Mouse (Mus musculus) hindbrain, embryonic 10.5 days (tissue): ENCODE results near the gene Clcf1. TPM values are rescaled to one million over a fixed set of nuclear protein-coding genes. Genes with fewer than 3 reads are reported as not detected.

ENCODE experiments used
- DNase-seq: peaks from one replicate; pipeline ENCODE4 v3.0.0-alpha.2; 2017; ENCODE audit warnings: low spot score
- H3K27ac ChIP-seq: fragments of 300-500 bp; sonication (generic); 2 replicates; pipeline ENCODE4 v1.5.1; 2016; ENCODE audit warnings: mild to moderate bottlenecking, moderate library complexity
- H3K27me3 ChIP-seq: fragments of 300-500 bp; sonication (generic); 2 replicates; pipeline ENCODE4 v1.6.1; 2016; ENCODE audit warnings: mild to moderate bottlenecking; ENCODE audit not compliant: poor library complexity, insufficient read depth, severe bottlenecking
- H3K36me3 ChIP-seq: fragments of 300-500 bp; sonication (generic); 2 replicates; pipeline ENCODE4 v1.6.1; 2016; ENCODE audit warnings: mild to moderate bottlenecking, moderate library complexity
- H3K4me1 ChIP-seq: fragments of 300-500 bp; sonication (generic); replicated peaks from 2 replicates; pipeline ENCODE4 v1.6.1; 2016; ENCODE audit warnings: mild to moderate bottlenecking
- H3K4me3 ChIP-seq: fragments of 300-500 bp; sonication (generic); 2 replicates; pipeline ENCODE4 v1.5.1; 2016; ENCODE audit warnings: mild to moderate bottlenecking, moderate library complexity
- H3K9me3 ChIP-seq: fragments of 300-500 bp; sonication (generic); 2 replicates; pipeline ENCODE4 v1.6.1; 2016; ENCODE audit warnings: mild to moderate bottlenecking, moderate library complexity
- WGBS: fragments of 180-500 bp; shearing (Covaris S2); methylation state at CpG from one replicate; pipeline ENCODE4 v1.1.7; 2016; 5-methylcytosine and 5-hydroxymethylcytosine counted together
- polyA plus RNA-seq: library from polyadenylated mRNA; unstranded; fragments of >200 nt; fragmentation: Nextera tagmentation; extraction: Ambion mirVana; gene quantifications from 2 replicates; pipeline ENCODE4 v1.2.1, GENCODE M21; 2016

Clcf1 gene
- polyA plus RNA-seq, 1 experiment from 2014 or later, result 1.2 TPM

GRCm38 (mm10) chr19:4196548-4196947, 17.5 kb upstream of the Clcf1 start:
- H3K4me3 ChIP-seq, result no peak overlapping the region
- DNase-seq, result no peak
- no peaks in the 10 kb centered on the region for H3K9me3 ChIP-seq
- H3K36me3 ChIP-seq, result peaks cover 78% of the 10 kb centered on the region
- peaks cover 50% of the 10 kb centered on the region for H3K4me1 ChIP-seq
- no peaks in the 10 kb centered on the region for H3K27me3 ChIP-seq
- 60% methylated on average over 5 of the region's 5 CpGs for WGBS
- H3K27ac ChIP-seq, result no peak overlapping the region

GRCm38 (mm10) chr19:4197180-4197579, 16.9 kb upstream of the Clcf1 start:
- Histone ChIP-seq H3K4me1 (peaks cover 51% of the 10 kb centered on the region), H3K9me3 (no peaks in the 10 kb centered on the region), H3K36me3 (peaks cover 78% of the 10 kb centered on the region), H3K27me3 (no peaks in the 10 kb centered on the region), H3K27ac (no peak overlapping the region), H3K4me3 (no peak overlapping the region)
- WGBS, result 73% methylated on average over 3 of the region's 3 CpGs
- no peak for DNase-seq

GRCm38 (mm10) chr19:4201291-4201909, 12.6 kb upstream of the Clcf1 start, which contains the start of gene Rad9a:
TSS of gene Rad9a (minus strand) at chr19:4201662.
- peaks cover 36% of the 10 kb centered on the region for H3K4me1 ChIP-seq
- peaks cover 42% of the 10 kb centered on the region for H3K36me3 ChIP-seq
- H3K9me3 ChIP-seq, result no peaks in the 10 kb centered on the region
- H3K4me3 ChIP-seq, result peak within 1 kb of the TSS; percentile 67
- DNase-seq, result peak; percentile 96
- H3K27ac ChIP-seq, result peak within 1 kb of the TSS; percentile 89
- H3K27me3 ChIP-seq, result peaks cover 22% of the 10 kb centered on the region
- WGBS, result under 1% methylated on average over 34 of the region's 34 CpGs

GRCm38 (mm10) chr19:4202149-4202548, 11.9 kb upstream of the Clcf1 start:
- 28% methylated on average over 7 of the region's 7 CpGs for WGBS
- Histone ChIP-seq H3K9me3 (no peaks in the 10 kb centered on the region), H3K36me3 (peaks cover 35% of the 10 kb centered on the region), H3K4me3 (peak overlapping the region; percentile 67), H3K27ac (peak overlapping the region; percentile 89), H3K27me3 (peaks cover 27% of the 10 kb centered on the region), H3K4me1 (peaks cover 37% of the 10 kb centered on the region)
- DNase-seq, result no peak

GRCm38 (mm10) chr19:4203148-4203547, 10.9 kb upstream of the Clcf1 start:
- H3K36me3 ChIP-seq, result peaks cover 25% of the 10 kb centered on the region
- H3K27ac ChIP-seq, result no peak overlapping the region
- H3K4me1 ChIP-seq, result peaks cover 37% of the 10 kb centered on the region
- H3K9me3 ChIP-seq, result no peaks in the 10 kb centered on the region
- 68% methylated on average over 3 of the region's 3 CpGs for WGBS
- peaks cover 30% of the 10 kb centered on the region for H3K27me3 ChIP-seq
- no peak for DNase-seq
- 0 out of 2 replicates have a peak overlapping the region, but pooled peaks have one; percentile 67 for H3K4me3 ChIP-seq

GRCm38 (mm10) chr19:4203604-4204326, 10.3 kb upstream of the Clcf1 start:
- DNase-seq, result no peak
- Histone ChIP-seq H3K9me3 (no peaks in the 10 kb centered on the region), H3K36me3 (peaks cover 18% of the 10 kb centered on the region), H3K4me3 (no peak overlapping the region), H3K27ac (no peak overlapping the region), H3K4me1 (peaks cover 37% of the 10 kb centered on the region), H3K27me3 (peaks cover 35% of the 10 kb centered on the region)
- WGBS, result 66% methylated on average over 13 of the region's 13 CpGs

- peaks cover 7% of the 10 kb centered on the region for H3K36me3 ChIP-seq
- DNase-seq, result no peak
- H3K9me3 ChIP-seq, result no peaks in the 10 kb centered on the region
- H3K4me1 ChIP-seq, result peaks cover 31% of the 10 kb centered on the region
- 53% methylated on average over 4 of the region's 4 CpGs for WGBS
- no peak overlapping the region for H3K4me3 ChIP-seq
- H3K27me3 ChIP-seq, result peaks cover 43% of the 10 kb centered on the region
- no peak overlapping the region for H3K27ac ChIP-seq
Observed at GRCm38 (mm10) chr19:4204889-4205288, 9.1 kb upstream of the Clcf1 start.

GRCm38 (mm10) chr19:4206971-4207370, 7.1 kb upstream of the Clcf1 start:
- peak; percentile 71 for DNase-seq
- peaks cover 59% of the 10 kb centered on the region for H3K27me3 ChIP-seq
- peaks cover 23% of the 10 kb centered on the region for H3K4me1 ChIP-seq
- 1% methylated on average over 2 of the region's 2 CpGs for WGBS
- no peaks in the 10 kb centered on the region for H3K36me3 ChIP-seq
- H3K9me3 ChIP-seq, result no peaks in the 10 kb centered on the region
- no peak overlapping the region for H3K27ac ChIP-seq
- no peak overlapping the region for H3K4me3 ChIP-seq

GRCm38 (mm10) chr19:4208563-4208962, 5.5 kb upstream of the Clcf1 start:
- no peak overlapping the region for H3K27ac ChIP-seq
- no peak for DNase-seq
- WGBS, result 68% methylated on average over 5 of the region's 5 CpGs
- peaks cover 29% of the 10 kb centered on the region for H3K4me1 ChIP-seq
- H3K9me3 ChIP-seq, result no peaks in the 10 kb centered on the region
- H3K36me3 ChIP-seq, result no peaks in the 10 kb centered on the region
- H3K27me3 ChIP-seq, result peaks cover 69% of the 10 kb centered on the region
- no peak overlapping the region for H3K4me3 ChIP-seq

GRCm38 (mm10) chr19:4211891-4212588, 2.0 kb upstream of the Clcf1 start:
- Histone ChIP-seq H3K27ac (peak overlapping the region; percentile 64), H3K9me3 (no peaks in the 10 kb centered on the region), H3K4me3 (no peak overlapping the region), H3K4me1 (peaks cover 58% of the 10 kb centered on the region), H3K36me3 (no peaks in the 10 kb centered on the region), H3K27me3 (peaks cover 83% of the 10 kb centered on the region)
- DNase-seq, result no peak
- WGBS, result 13% methylated on average over 4 of the region's 4 CpGs

GRCm38 (mm10) chr19:4213524-4213974, 489 bp upstream of the Clcf1 start:
- H3K9me3 ChIP-seq, result no peaks in the 10 kb centered on the region
- H3K27ac ChIP-seq, result peak overlapping the region; percentile 87; the same call in 1 of the 2 replicates
- no peaks in the 10 kb centered on the region for H3K36me3 ChIP-seq
- WGBS, result 3% methylated on average over 9 of the region's 9 CpGs
- peak overlapping the region; percentile 70 for H3K4me3 ChIP-seq
- peaks cover 62% of the 10 kb centered on the region for H3K4me1 ChIP-seq
- no peak for DNase-seq
- peaks cover 92% of the 10 kb centered on the region for H3K27me3 ChIP-seq

GRCm38 (mm10) chr19:4214771-4215450, 873 bp downstream of the Clcf1 start:
- H3K4me3 ChIP-seq, result peak overlapping the region; percentile 70
- H3K36me3 ChIP-seq, result no peaks in the 10 kb centered on the region
- WGBS, result under 1% methylated on average over 78 of the region's 81 CpGs
- peak overlapping the region; percentile 87 for H3K27ac ChIP-seq
- H3K9me3 ChIP-seq, result no peaks in the 10 kb centered on the region
- peaks cover 92% of the 10 kb centered on the region for H3K27me3 ChIP-seq
- DNase-seq, result peak; percentile 64
- peaks cover 62% of the 10 kb centered on the region for H3K4me1 ChIP-seq
